Mouse (Mus musculus) midbrain, embryonic 14.5 days (tissue): ENCODE measurements around the gene Rbms3. TPM values are rescaled to one million over a fixed set of nuclear protein-coding genes. Genes with fewer than 3 reads are reported as not detected.

Experiments
- ATAC-seq: fragments of 200-750 bp; cut with Nextera tagmentation; 2 replicates; pipeline ENCODE4 v1.8.0; 2017; ENCODE audit warnings: moderate number of reproducible peaks, moderate library complexity; ENCODE audit not compliant: low FRiP score, low TSS enrichment
- DNase-seq: peaks from one replicate; pipeline ENCODE4 v3.0.0-alpha.2; 2015
- H3K27ac ChIP-seq: fragments of 300-500 bp; sonication (generic); replicated peaks from 2 replicates; pipeline ENCODE4 v1.5.1; 2014; ENCODE audit warnings: mild to moderate bottlenecking, low read depth, low read length, moderate library complexity
- H3K27me3 ChIP-seq: fragments of 300-500 bp; sonication (generic); 2 replicates; pipeline ENCODE4 v1.6.1; 2014; ENCODE audit warnings: low read length, control low read depth, mixed read lengths; ENCODE audit not compliant: control insufficient read depth, insufficient read depth
- H3K36me3 ChIP-seq: fragments of 300-500 bp; sonication (generic); 2 replicates; pipeline ENCODE4 v1.6.1; 2014; ENCODE audit warnings: low read length, control low read depth; ENCODE audit not compliant: control insufficient read depth, insufficient read depth
- H3K4me1 ChIP-seq: fragments of 300-500 bp; sonication (generic); 2 replicates; pipeline ENCODE4 v1.6.1; 2014; ENCODE audit warnings: mild to moderate bottlenecking, antibody characterized with exemption, low read length, control low read depth; ENCODE audit not compliant: control insufficient read depth, insufficient read depth
- H3K4me2 ChIP-seq: fragments of 300-500 bp; sonication (generic); 2 replicates; pipeline ENCODE4 v1.6.1; 2014; ENCODE audit warnings: mild to moderate bottlenecking, low read length, moderate library complexity
- H3K4me3 ChIP-seq: fragments of 300-500 bp; sonication (generic); replicated peaks from 2 replicates; pipeline ENCODE4 v1.5.1; 2014; ENCODE audit warnings: low read depth, low read length
- H3K9ac ChIP-seq: fragments of 300-500 bp; sonication (generic); replicated peaks from 2 replicates; pipeline ENCODE4 v1.6.1; 2014; ENCODE audit warnings: mild to moderate bottlenecking, low read length, moderate library complexity
- H3K9me3 ChIP-seq: fragments of 300-500 bp; sonication (generic); 2 replicates; pipeline ENCODE4 v1.6.1; 2016; ENCODE audit warnings: low read length, control low read depth, mixed read lengths; ENCODE audit not compliant: control insufficient read depth
- WGBS: fragments of 180-500 bp; shearing (Covaris S2); extraction: QIAGEN DNeasy Blood & Tissue Kit; methylation state at CpG from one replicate; pipeline ENCODE4 v1.1.7; 2014; 5-methylcytosine and 5-hydroxymethylcytosine counted together
- polyA plus RNA-seq: library from polyadenylated mRNA; unstranded; fragments of >200 nt; fragmentation: Nextera tagmentation; extraction: Ambion mirVana; gene quantifications from 2 replicates; pipeline ENCODE4 v1.2.1, GENCODE M21; 2014

The Rbms3 gene
- polyA plus RNA-seq, 1 experiment from 2014 or later: 58.4 TPM

DNA sequence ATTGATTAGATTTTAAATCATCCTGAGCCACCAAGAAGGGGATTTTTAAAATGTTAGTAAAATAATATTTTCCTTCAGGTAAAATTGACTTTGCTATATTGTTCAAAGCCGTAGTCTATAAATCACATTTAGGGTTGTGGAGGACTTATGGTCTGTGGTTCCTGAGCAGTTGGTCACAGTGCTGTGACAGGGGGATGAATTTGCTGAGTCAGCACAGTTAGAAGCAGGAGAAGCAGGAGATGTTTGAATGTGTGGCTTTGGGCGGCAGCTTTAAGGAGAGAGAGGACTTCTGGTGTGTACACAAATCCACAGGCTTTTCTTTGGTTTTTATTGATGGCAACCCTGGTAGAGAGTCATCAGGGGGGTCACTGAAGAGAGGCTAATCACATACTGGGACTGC is 514.1 kb downstream of the Rbms3 start:
- 73% methylated on average over 2 of the region's 2 CpGs for WGBS
- H3K9me3 ChIP-seq: no peaks in the 10 kb centered on the region

DNA sequence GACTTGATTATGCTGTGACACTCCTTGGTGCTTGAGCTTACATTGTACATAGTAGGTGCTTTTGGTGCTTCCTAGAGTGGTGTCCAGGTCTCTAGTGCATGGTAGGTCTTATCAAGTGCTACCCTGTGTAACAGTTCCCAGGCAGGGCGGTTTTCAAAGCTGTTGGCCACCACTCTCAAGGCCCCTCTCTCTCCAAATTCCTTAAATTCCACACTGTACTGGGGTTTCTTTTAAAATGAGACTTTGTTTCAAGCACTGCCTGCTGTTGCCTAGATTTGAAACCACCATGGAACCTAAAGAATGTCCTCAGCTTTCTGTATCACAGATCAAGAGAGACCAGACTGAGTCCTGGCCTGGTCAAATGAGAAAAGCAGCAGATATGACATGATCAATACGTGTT is 516.1 kb downstream of the Rbms3 start:
- Histone ChIP-seq H3K9me3 (no peaks in the 10 kb centered on the region), H3K9ac (no peak overlapping the region), H3K27me3 (no peaks in the 10 kb centered on the region), H3K27ac (no peak overlapping the region), H3K4me1 (no peaks in the 10 kb centered on the region), H3K36me3 (no peaks in the 10 kb centered on the region), H3K4me2 (no peak overlapping the region), H3K4me3 (no peak overlapping the region)
- ATAC-seq (no peak), DNase-seq (no peak)
- WGBS: 66% methylated on average over 2 of the region's 2 CpGs

More for the DNA sequence above, 514.1 kb downstream of the Rbms3 start:
- Histone ChIP-seq H3K4me1 (no peaks in the 10 kb centered on the region), H3K27me3 (no peaks in the 10 kb centered on the region), H3K9ac (no peak overlapping the region), H3K36me3 (no peaks in the 10 kb centered on the region), H3K4me2 (no peak overlapping the region), H3K4me3 (no peak overlapping the region), H3K27ac (no peak overlapping the region)
- DNase-seq (no peak), ATAC-seq (no peak)

DNA sequence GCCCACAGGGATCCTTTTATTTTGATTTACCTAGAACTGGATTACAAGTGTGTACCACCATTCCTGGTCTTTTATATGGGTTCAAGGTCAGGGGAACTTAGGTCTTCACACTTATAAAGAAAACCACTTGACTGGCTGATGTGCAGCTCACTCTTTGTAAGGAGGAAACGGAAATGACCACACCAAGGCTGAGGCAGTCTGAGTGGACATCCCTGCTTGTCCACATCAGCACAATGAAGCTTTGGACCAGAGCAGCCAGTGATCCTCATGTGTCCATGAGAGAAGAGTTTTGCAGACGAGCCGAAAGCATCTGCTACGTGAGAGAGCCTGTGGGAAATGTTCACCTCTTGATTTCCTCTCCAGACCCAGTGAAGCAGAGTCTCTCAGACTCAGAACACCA is 521.8 kb downstream of the Rbms3 start:
- no peak for ATAC-seq

DNA sequence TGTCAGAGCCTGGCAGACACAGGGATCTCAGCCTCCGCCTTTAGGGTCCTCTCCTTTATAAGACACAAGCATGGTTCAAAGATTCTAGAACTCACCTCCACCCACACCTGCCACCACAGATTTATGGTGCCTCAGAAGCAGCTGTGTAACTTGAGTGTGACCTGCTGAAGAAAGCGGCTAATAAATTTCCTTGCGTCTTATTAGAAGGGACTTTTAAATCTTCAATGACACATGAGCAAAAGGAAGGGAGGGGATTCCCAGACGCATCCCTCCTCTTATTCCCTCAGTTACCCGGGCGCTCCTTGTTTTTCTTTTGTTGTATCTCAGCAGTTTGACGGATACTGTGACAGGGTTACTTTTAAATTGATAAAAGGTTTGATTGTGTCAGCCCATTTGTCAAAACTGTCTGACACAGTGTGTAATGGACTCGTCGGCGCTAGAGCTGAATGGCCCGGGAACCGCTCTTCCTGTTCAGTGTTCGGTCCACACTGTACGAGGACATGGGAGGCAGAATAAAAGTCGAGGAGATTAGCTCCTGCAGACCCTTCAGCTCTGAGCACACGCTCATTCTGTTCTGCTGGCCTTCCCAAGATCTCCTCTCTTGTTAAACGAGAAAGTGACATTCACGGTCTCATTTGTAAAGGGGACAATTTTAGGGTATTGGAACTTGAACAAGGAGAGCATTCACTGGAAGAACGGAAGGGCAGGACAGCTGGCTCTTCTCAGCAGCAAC is 527.3 kb downstream of the Rbms3 start:
- no peaks in the 10 kb centered on the region for H3K9me3 ChIP-seq
- no peak overlapping the region for H3K4me2 ChIP-seq
- no peaks in the 10 kb centered on the region for H3K27me3 ChIP-seq
- DNase-seq: no peak
- no peak for ATAC-seq
- H3K27ac ChIP-seq: no peak overlapping the region
- no peak overlapping the region for H3K9ac ChIP-seq
- H3K36me3 ChIP-seq: no peaks in the 10 kb centered on the region
- H3K4me1 ChIP-seq: no peaks in the 10 kb centered on the region
- no peak overlapping the region for H3K4me3 ChIP-seq
- 38% methylated on average over 19 of the region's 19 CpGs for WGBS

More for the DNA sequence above, 521.8 kb downstream of the Rbms3 start:
- Histone ChIP-seq H3K9me3 (no peaks in the 10 kb centered on the region), H3K4me3 (no peak overlapping the region), H3K4me2 (no peak overlapping the region), H3K4me1 (no peaks in the 10 kb centered on the region), H3K27me3 (no peaks in the 10 kb centered on the region), H3K36me3 (no peaks in the 10 kb centered on the region), H3K9ac (no peak overlapping the region), H3K27ac (no peak overlapping the region)
- no peak for DNase-seq
- 92% methylated on average over 4 of the region's 4 CpGs for WGBS

DNA sequence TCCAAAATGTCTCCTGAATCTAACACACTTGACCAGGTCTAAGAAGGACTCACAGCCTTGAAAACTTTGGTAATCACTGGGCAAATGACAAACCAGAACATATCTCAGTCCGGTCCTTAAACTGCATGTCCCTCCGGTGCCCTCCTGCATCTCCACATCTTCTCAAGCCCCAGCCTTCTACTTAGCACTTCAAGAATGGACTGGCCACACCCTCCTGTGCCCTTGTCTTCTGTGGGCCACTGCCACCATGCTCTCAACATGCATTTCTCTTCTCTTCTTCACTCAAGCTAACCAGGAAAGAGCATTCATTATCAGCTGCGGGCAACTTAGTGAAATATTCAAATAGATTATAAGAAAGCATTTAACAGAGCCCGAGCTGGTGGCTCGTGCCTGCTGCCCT is 529.5 kb downstream of the Rbms3 start:
- Histone ChIP-seq H3K27ac (no peak overlapping the region), H3K4me2 (no peak overlapping the region), H3K4me3 (no peak overlapping the region), H3K9ac (no peak overlapping the region), H3K4me1 (no peaks in the 10 kb centered on the region), H3K36me3 (no peaks in the 10 kb centered on the region), H3K27me3 (no peaks in the 10 kb centered on the region), H3K9me3 (no peaks in the 10 kb centered on the region)
- ATAC-seq (no peak), DNase-seq (no peak)
- WGBS: 95% methylated on average over 5 of the region's 5 CpGs

DNA sequence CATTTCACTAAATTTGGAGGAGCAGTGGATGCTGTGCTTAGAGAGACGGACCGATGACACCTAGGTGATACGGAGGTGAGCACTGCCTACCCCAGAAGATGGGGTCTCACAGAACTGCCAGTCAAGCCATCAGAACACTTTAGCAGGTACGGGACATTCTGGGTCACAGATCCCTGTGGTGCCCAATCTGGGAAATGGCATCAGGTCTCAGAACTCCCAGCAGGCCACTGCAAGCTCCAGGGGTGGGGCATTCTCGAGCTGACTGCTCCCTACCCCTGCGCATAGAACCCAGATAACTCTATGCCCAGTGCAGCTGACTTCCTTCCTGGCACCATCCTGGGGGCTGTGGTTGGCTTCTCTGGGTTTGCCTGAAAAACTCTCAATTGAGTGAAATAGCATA is 536.2 kb downstream of the Rbms3 start:
- H3K4me3 ChIP-seq: no peak overlapping the region
- WGBS: 92% methylated on average over 6 of the region's 6 CpGs
- no peak overlapping the region for H3K4me2 ChIP-seq
- H3K9me3 ChIP-seq: no peaks in the 10 kb centered on the region
- H3K9ac ChIP-seq: no peak overlapping the region
- no peaks in the 10 kb centered on the region for H3K4me1 ChIP-seq
- no peak overlapping the region for H3K27ac ChIP-seq
- H3K27me3 ChIP-seq: no peaks in the 10 kb centered on the region
- ATAC-seq: no peak
- no peaks in the 10 kb centered on the region for H3K36me3 ChIP-seq
- no peak for DNase-seq

DNA sequence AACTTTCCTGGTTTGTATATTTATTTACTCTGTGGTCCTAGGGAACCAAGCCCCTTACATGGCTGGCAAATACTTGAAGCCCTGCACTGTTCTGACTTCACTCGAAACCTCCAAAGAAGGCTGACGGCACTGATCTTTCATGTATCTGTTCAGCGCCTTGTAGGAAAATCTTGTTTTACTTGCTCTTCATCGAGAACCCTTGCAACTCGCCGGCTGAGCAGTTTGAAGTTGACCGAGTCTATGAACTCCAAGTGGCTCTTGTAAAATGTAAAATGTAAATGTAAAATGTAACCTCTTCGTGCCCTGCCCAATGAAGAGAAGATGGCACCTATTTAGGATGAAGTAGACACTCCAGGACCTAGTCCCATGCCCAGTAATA is 537.5 kb downstream of the Rbms3 start:
- DNase-seq (no peak), ATAC-seq (no peak)
- 93% methylated on average over 8 of the region's 8 CpGs for WGBS
- H3K36me3 ChIP-seq: no peaks in the 10 kb centered on the region
- no peaks in the 10 kb centered on the region for H3K27me3 ChIP-seq
- H3K4me3 ChIP-seq: no peak overlapping the region
- H3K9me3 ChIP-seq: no peaks in the 10 kb centered on the region
- no peak overlapping the region for H3K27ac ChIP-seq
- H3K9ac ChIP-seq: no peak overlapping the region
- no peaks in the 10 kb centered on the region for H3K4me1 ChIP-seq
- H3K4me2 ChIP-seq: no peak overlapping the region

DNA sequence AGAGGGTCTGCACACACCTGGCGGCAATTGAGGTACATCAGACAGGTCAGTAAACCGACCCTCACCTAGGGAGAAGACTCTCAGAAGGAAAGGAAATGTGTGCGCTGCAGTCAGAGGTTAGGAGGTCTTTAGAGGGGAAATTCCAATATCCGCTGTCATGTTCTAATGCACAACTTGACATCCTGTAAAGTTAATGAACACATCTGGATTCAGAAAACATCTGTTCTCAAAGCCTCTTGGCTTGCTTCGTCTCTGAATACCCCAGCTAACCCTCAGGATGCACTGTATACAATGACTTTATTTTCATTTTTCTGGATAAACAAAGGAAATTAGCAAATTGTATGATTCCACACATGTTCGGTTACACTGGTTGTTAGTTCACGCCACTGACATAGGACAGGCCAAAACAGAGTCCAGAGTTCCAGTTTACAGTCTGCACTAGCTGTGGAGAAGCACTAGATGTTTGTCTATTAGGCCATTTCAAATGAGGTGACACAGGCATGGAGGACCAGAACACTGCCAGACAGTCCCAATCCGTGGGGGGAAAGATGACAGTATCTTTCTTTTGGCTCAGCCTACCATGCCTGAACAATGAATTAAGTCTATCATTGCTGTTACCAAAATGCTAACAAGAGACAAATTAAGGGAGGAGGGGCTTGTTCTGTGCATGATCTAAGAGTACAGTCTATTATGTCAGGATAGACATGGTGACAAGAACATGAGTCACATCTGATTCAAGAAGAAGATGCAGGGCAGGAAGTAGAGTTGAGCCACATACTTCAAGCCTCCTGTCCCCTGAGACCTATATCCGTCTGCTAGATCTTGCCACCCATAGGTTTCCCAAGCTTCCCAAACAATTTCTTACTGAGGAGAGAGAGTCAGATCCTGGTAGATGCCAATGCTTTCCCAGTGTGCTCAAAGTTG is 538.2 kb downstream of the Rbms3 start:
- H3K4me3 ChIP-seq: no peak overlapping the region
- 92% methylated on average over 9 of the region's 9 CpGs for WGBS
- no peak overlapping the region for H3K4me2 ChIP-seq
- DNase-seq (no peak), ATAC-seq (no peak)
- H3K4me1 ChIP-seq: no peaks in the 10 kb centered on the region
- no peak overlapping the region for H3K27ac ChIP-seq
- no peaks in the 10 kb centered on the region for H3K27me3 ChIP-seq
- H3K36me3 ChIP-seq: no peaks in the 10 kb centered on the region
- H3K9me3 ChIP-seq: no peaks in the 10 kb centered on the region
- H3K9ac ChIP-seq: no peak overlapping the region
